Mouse (Mus musculus) embryonic facial prominence, embryonic 15.5 days (tissue): Measurements from ENCODE around the gene Zup1. TPM values are rescaled to one million over a fixed set of nuclear protein-coding genes. Genes with fewer than 3 reads are reported as not detected.
"Not testable (repeated sequence)": the region's sequence is repeated elsewhere in the genome, so short reads cannot be mapped to it uniquely, and the experiment has no call there.

Experiments
- ATAC-seq: fragments of 200-750 bp; cut with Nextera tagmentation; 2 replicates; pipeline ENCODE4 v1.8.0; 2017; ENCODE audit warnings: low read depth, moderate TSS enrichment; ENCODE audit not compliant: insufficient number of reproducible peaks, low FRiP score, low TSS enrichment
- H3K27ac ChIP-seq: fragments of 300-500 bp; sonication (generic); replicated peaks from 2 replicates; pipeline ENCODE4 v1.5.1; 2015; ENCODE audit warnings: mild to moderate bottlenecking, inconsistent platforms
- H3K27me3 ChIP-seq: fragments of 300-500 bp; sonication (generic); 2 replicates; pipeline ENCODE4 v1.6.1; 2015; ENCODE audit warnings: inconsistent platforms
- H3K36me3 ChIP-seq: fragments of 300-500 bp; sonication (generic); 2 replicates; pipeline ENCODE4 v1.6.1; 2015; ENCODE audit warnings: mild to moderate bottlenecking, inconsistent platforms
- H3K4me1 ChIP-seq: fragments of 300-500 bp; sonication (generic); 2 replicates; pipeline ENCODE4 v1.6.1; 2015; ENCODE audit warnings: inconsistent platforms
- H3K4me2 ChIP-seq: fragments of 300-500 bp; sonication (generic); replicated peaks from 2 replicates; pipeline ENCODE4 v1.6.1; 2015; ENCODE audit warnings: mild to moderate bottlenecking, inconsistent platforms
- H3K4me3 ChIP-seq: fragments of 300-500 bp; sonication (generic); replicated peaks from 2 replicates; pipeline ENCODE4 v1.5.1; 2015; ENCODE audit warnings: mild to moderate bottlenecking, inconsistent platforms
- H3K9ac ChIP-seq: fragments of 300-500 bp; sonication (generic); 2 replicates; pipeline ENCODE4 v1.6.1; 2015; ENCODE audit warnings: inconsistent platforms
- H3K9me3 ChIP-seq: fragments of 300-500 bp; sonication (generic); replicated peaks from 2 replicates; pipeline ENCODE4 v1.6.1; 2016; ENCODE audit warnings: inconsistent platforms
- WGBS: fragments of 180-500 bp; shearing (Covaris S2); methylation state at CpG from one replicate; pipeline ENCODE4 v1.1.7; 2015; 5-methylcytosine and 5-hydroxymethylcytosine counted together
- polyA plus RNA-seq: library from polyadenylated mRNA; unstranded; fragments of >200 nt; fragmentation: Nextera tagmentation; extraction: Ambion mirVana; gene quantifications from 2 replicates; pipeline ENCODE4 v1.2.1, GENCODE M21; 2015

Zup1 gene
- polyA plus RNA-seq, 1 experiment from 2014 or later: 22.9 TPM

DNA sequence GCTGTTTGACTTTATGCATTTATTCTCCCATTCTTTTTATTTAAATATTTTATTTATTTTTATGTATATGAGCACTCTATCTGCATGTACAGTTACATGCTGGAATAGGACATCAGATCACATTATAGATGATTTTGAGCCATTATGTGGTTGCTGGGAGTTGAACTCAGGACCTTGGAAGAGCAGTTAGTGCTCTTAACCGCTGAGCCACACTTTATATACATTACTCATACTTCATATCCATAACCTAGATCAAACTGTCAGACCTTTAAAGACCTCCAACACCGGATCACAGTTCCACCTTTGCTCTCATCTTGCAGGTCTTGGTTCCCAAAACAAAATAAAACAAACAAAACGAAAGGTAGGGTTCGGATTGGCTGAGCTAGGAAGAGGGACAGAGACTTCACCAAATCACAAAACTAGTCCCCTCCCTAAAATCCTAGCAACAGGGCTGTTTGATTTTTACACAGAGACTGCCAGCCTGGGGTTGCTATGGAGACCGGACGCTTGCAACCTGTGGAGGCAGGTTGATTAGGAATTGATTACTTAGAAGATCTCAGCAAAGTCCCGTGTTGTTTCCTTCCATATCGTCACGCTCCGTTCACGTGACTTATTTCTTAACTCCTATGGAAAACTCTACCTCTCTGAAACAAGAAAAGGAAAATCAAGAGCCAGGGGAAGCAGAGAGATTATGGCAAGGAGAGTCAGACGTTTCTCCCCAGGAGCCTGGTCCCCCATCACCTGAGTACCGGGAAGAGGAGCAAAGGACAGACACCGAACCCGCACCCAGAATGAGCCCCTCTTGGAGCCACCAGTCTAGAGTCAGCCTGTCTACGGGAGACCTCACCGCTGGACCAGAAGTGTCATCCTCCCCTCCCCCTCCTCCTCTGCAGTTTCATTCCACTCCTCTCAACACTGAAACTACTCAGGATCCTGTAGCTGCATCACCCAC lies 46.3 kb downstream of the Zup1 start, which contains the start of gene Rsph4a:
TSS of gene Rsph4a (plus strand) at position 582 of the 952 bp plus-strand sequence.
- no peak within 1 kb of the TSS for H3K9ac ChIP-seq
- 8% methylated on average over 17 of the region's 17 CpGs for WGBS
- H3K4me1 ChIP-seq: no peaks in the 10 kb centered on the region
- H3K9me3 ChIP-seq: no peaks in the 10 kb centered on the region
- H3K36me3 ChIP-seq: no peaks in the 10 kb centered on the region
- no peaks in the 10 kb centered on the region for H3K27me3 ChIP-seq
- H3K4me3 ChIP-seq: peak within 1 kb of the TSS; percentile 48
- no peak within 1 kb of the TSS for H3K27ac ChIP-seq
- peak; percentile 73 for ATAC-seq
- H3K4me2 ChIP-seq: peak within 1 kb of the TSS; percentile 72

- H3K9me3 ChIP-seq, ATAC-seq, H3K27ac ChIP-seq, H3K4me3 ChIP-seq, H3K9ac ChIP-seq, H3K27me3 ChIP-seq, H3K4me1 ChIP-seq, H3K36me3 ChIP-seq, H3K4me2 ChIP-seq: not testable (repeated sequence)
- WGBS: 78% methylated on average over 1 of the region's 1 CpGs
Measured at GRCm38 (mm10) chr10:33901520-33901919, 49.5 kb downstream of the Zup1 start.

- ATAC-seq, H3K9ac ChIP-seq, H3K4me1 ChIP-seq, H3K36me3 ChIP-seq, H3K27me3 ChIP-seq, H3K4me3 ChIP-seq, H3K9me3 ChIP-seq, H3K27ac ChIP-seq, H3K4me2 ChIP-seq: not testable (repeated sequence)
- WGBS: 92% methylated on average over 2 of the region's 2 CpGs
Measured at GRCm38 (mm10) chr10:33882411-33882810, 68.7 kb downstream of the Zup1 start.

GRCm38 (mm10) chr10:33872672-33873398 lies 78.2 kb downstream of the Zup1 start:
- Histone ChIP-seq H3K27me3 (no peaks in the 10 kb centered on the region), H3K4me2 (no peak overlapping the region), H3K36me3 (no peaks in the 10 kb centered on the region), H3K9ac (no peak overlapping the region), H3K4me3 (no peak overlapping the region), H3K27ac (no peak overlapping the region), H3K4me1 (no peaks in the 10 kb centered on the region), H3K9me3 (no peaks in the 10 kb centered on the region)
- 84% methylated on average over 2 of the region's 2 CpGs for WGBS
- ATAC-seq: no peak

DNA sequence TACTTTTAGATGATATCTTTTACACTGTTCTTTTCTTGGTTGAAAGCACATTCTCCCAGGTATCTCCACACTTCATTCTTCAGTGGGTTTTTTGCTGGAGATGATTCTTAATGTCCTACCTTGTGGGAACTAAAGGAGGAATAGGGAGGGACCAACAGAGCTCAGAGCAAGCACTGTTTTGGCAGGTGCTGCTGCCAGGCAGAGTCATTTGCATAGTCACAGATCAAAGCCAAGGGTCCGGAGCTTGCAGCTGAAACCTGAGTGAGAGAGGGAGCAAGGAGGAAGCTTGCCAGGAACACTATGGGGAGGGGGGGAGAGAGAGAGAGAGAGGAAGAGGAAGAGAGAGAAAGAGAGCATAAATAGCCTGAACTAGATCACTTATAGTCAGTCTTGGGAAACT lies 80.6 kb downstream of the Zup1 start:
- Histone ChIP-seq H3K4me3 (no peak overlapping the region), H3K27me3 (no peaks in the 10 kb centered on the region), H3K9ac (no peak overlapping the region), H3K4me2 (no peak overlapping the region), H3K9me3 (no peaks in the 10 kb centered on the region), H3K4me1 (no peaks in the 10 kb centered on the region), H3K36me3 (no peaks in the 10 kb centered on the region), H3K27ac (no peak overlapping the region)
- no peak for ATAC-seq
- WGBS: 11% methylated on average over 1 of the region's 1 CpGs

Other genes with a start within 250 kb of the Zup1 start
- not detected in 2 replicates for gene Sult3a2, start 164.6 kb downstream of the Zup1 start, polyA plus RNA-seq
- not detected in 2 replicates for gene Sult3a1, start 93.5 kb downstream of the Zup1 start, polyA plus RNA-seq
- gene Rsph4a, start 46.2 kb downstream of the Zup1 start, polyA plus RNA-seq: 1.6 and 3.3 TPM in 2 replicates
- 111 and 113 TPM in 2 replicates for gene Rwdd1, start 68.4 kb upstream of the Zup1 start, polyA plus RNA-seq
- not detected in 2 replicates for gene Trappc3l, start 86.3 kb upstream of the Zup1 start, polyA plus RNA-seq
- 0.43 and 0.98 TPM in 2 replicates for gene Calhm4, start 93.0 kb upstream of the Zup1 start, polyA plus RNA-seq
- gene Calhm5, start 145.2 kb upstream of the Zup1 start, polyA plus RNA-seq: 1.7 and 1.9 TPM in 2 replicates
- gene Calhm6, start 176.7 kb upstream of the Zup1 start, polyA plus RNA-seq: 1.4 and 1.9 TPM in 2 replicates